Comparison of ENCODE assay signal across 20 mouse cellular contexts in the genomic region with DNA sequence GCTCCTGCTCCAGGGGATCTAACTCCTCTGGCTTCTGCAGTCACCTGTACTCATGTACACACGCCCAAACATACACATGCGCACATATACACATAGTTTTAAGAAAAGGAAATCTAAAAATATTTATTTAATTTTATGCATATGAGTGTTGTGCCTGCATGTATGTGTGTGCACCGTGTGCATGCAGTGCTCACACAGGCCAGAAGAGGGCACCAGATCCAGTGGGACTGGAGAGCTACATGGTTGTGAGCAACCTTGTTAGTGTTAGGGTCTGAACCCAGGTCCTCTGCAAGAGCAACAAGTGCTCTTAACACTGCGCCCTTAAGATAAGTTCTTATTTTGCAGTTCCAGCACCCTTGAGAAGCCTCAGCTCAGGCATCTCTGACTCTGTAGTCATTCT. TPM values are rescaled to one million over a fixed set of nuclear protein-coding genes. Genes with fewer than 3 reads are reported as not detected.
A peak's percentile ranks its signal among the peaks of the same experiment; 100 is the strongest.
DNase-seq lines count a peak whose midpoint lies in the region; TF ChIP-seq lines count a peak whose summit lies in the region.
"Had no signal": no experiment of that assay in that cellular context is flagged by ENCODE, and none has a peak within 500 bp of the region (broad histone marks: within the 10 kb centered on the region; RNA-seq: fewer than 3 reads in every experiment).

No protein-coding gene starts in this region.

- no peak overlapping the region for H3K27ac ChIP-seq in gastrocnemius, adult 2 months
- no peak overlapping the region for H3K27ac ChIP-seq in cortical plate, adult 2 months (ENCODE audit: insufficient read depth, low read length)
- H3K27ac ChIP-seq: embryonic facial prominence, embryonic 12.5 days; forebrain, embryonic 12.5 days; hindbrain, embryonic 15.5 days; limb, embryonic 10.5 days; lung, embryonic 15.5 days; midbrain, embryonic 12.5 days; stomach, embryonic 15.5 days had no signal

- intact Hi-C loops in gastrocnemius, adult 2 months (cut with DNase I), result no loop called here
- intact Hi-C loops in gastrocnemius, postnatal 36 days (cut with DNase I), result no loop called here

- H3K27me3 ChIP-seq in E14TG2a.4 (ENCODE audit: insufficient read depth, low read length), result no peaks in the 10 kb centered on the region
- H3K27me3 ChIP-seq: embryonic facial prominence, embryonic 12.5 days; forebrain, embryonic 12.5 days; hindbrain, embryonic 15.5 days; lung, embryonic 15.5 days; midbrain, embryonic 12.5 days; stomach, embryonic 15.5 days had no signal

- no peak for DNase-seq in gastrocnemius, adult 2 months
- no peak for DNase-seq in gastrocnemius, postnatal 36 days
- no peak for DNase-seq in lung, adult 2 months
- no peak for DNase-seq in lung, postnatal 10 days
- DNase-seq in layer of hippocampus, postnatal 14 days (ENCODE audit: low spot score in 2 of 2), result no peak
- DNase-seq in embryo, embryonic 11 days, result no peak
- DNase-seq: adrenal gland, adult 2 months; cerebellum, postnatal 14 days; heart, adult 11 months; layer of hippocampus, adult 9-11 months; right cerebral cortex, postnatal 25 days had no signal

- 98% methylated on average over 4 of the region's 4 CpGs for WGBS in lung, adult 2 months

- TF ChIP-seq CTCF in gastrocnemius, adult 2 months (IDR thresholded peaks at IDR 0.05), result peak; percentile 31; the same call in 1 of the 2 replicates
- TF ChIP-seq CTCF in lung, adult 2 months (IDR thresholded peaks at IDR 0.05; ENCODE audit: insufficient read depth, low read length), result peak; percentile 28; the same call in 1 of the 2 replicates
- peak; percentile 85 for TF ChIP-seq CTCF in E14TG2a.4 (conservative IDR thresholded peaks at IDR 0.05; ENCODE audit: low read length)
- TF ChIP-seq CTCF in cortical plate, adult 2 months (IDR thresholded peaks at IDR 0.05; ENCODE audit: extremely low read depth, insufficient read depth, low read length), result peak; percentile 34; the same call in 1 of the 2 replicates

- no peaks in the 10 kb centered on the region for H3K9me3 ChIP-seq in E14TG2a.4 (ENCODE audit: low read length)
- H3K9me3 ChIP-seq: hindbrain, embryonic 15.5 days; limb, embryonic 10.5 days; lung, embryonic 15.5 days; midbrain, embryonic 12.5 days; stomach, embryonic 15.5 days had no signal

- H3K36me3 ChIP-seq in E14TG2a.4 (ENCODE audit: insufficient read depth, low read length), result peaks cover 57% of the 10 kb centered on the region

- no peak overlapping the region for H3K4me3 ChIP-seq in gastrocnemius, adult 2 months
- no peak overlapping the region for H3K4me3 ChIP-seq in lung, adult 2 months (replicated peaks; ENCODE audit: extremely low read depth, low read depth, low read length)
- H3K4me3 ChIP-seq in E14TG2a.4 (replicated peaks; ENCODE audit: low read length), result no peak overlapping the region
- H3K4me3 ChIP-seq in cortical plate, adult 2 months (ENCODE audit: insufficient read depth, low read length), result no peak overlapping the region
- H3K4me3 ChIP-seq: embryonic facial prominence, embryonic 12.5 days; forebrain, embryonic 12.5 days; hindbrain, embryonic 15.5 days; limb, embryonic 10.5 days; lung, embryonic 15.5 days; midbrain, embryonic 12.5 days; stomach, embryonic 15.5 days had no signal

- TF ChIP-seq POLR2A in lung, adult 2 months (IDR thresholded peaks at IDR 0.05; ENCODE audit: borderline replicate concordance, extremely low read depth, low read depth, low read length), result no peak
- TF ChIP-seq POLR2A in cortical plate, adult 2 months (IDR thresholded peaks at IDR 0.05; ENCODE audit: extremely low read depth, insufficient read depth, low read length), result no peak

- H3K4me1 ChIP-seq in lung, adult 2 months (ENCODE audit: control insufficient read depth, insufficient read depth, low read length), result no peaks in the 10 kb centered on the region
- H3K4me1 ChIP-seq in E14TG2a.4 (replicated peaks; ENCODE audit: low read depth, low read length), result peaks cover 40% of the 10 kb centered on the region
- no peaks in the 10 kb centered on the region for H3K4me1 ChIP-seq in cortical plate, adult 2 months (ENCODE audit: control insufficient read depth, insufficient read depth, low read length)
- H3K4me1 ChIP-seq: embryonic facial prominence, embryonic 12.5 days; forebrain, embryonic 12.5 days; hindbrain, embryonic 15.5 days; limb, embryonic 10.5 days; lung, embryonic 15.5 days; midbrain, embryonic 12.5 days; stomach, embryonic 15.5 days had no signal

RNA-seq across cellular contexts. Expression of gene Gpr4, which starts 17.7 kb away (rescaled TPM):
- 1 to 10 TPM; 1.9 to 2.9 TPM for total RNA-seq in gastrocnemius, adult 2 months (2021)
- 1 to 10 TPM; 2.2 to 2.6 TPM for total RNA-seq in gastrocnemius, postnatal 36 days (2021)
- 21.6 and 29.5 TPM in 2 replicates for polyA plus RNA-seq in lung, adult 2 months (2012; rRNA removed)
- polyA plus RNA-seq in cortical plate, adult 2 months (2012; rRNA removed), result 6.1 and 6.5 TPM in 2 replicates
- 1 to 10 TPM; 4.1 to 4.6 TPM for total RNA-seq in layer of hippocampus, postnatal 14 days (2021)

RNA-seq across cellular contexts. Expression of gene Eml2, which starts 18.5 kb away (rescaled TPM):
- 10 to 100 TPM in 1 of 2 experiments, 1 to 10 TPM in 1; 9.5 to 10.5 TPM for total RNA-seq in gastrocnemius, adult 2 months (2021)
- total RNA-seq in gastrocnemius, postnatal 36 days (2021), result 1 to 10 TPM; 9.6 to 10.0 TPM
- 73.7 and 81.5 TPM in 2 replicates for polyA plus RNA-seq in lung, adult 2 months (2012; rRNA removed)
- 156 and 157 TPM in 2 replicates for polyA plus RNA-seq in cortical plate, adult 2 months (2012; rRNA removed)
- 100 to 1,000 TPM; 175 to 197 TPM for total RNA-seq in layer of hippocampus, postnatal 14 days (2021)

RNA-seq across cellular contexts. Expression of gene Gipr, which starts 28.7 kb away (rescaled TPM):
- total RNA-seq in gastrocnemius, adult 2 months (2021), result not detected
- not detected for total RNA-seq in gastrocnemius, postnatal 36 days (2021)
- 0.19 and 0.24 TPM in 2 replicates for polyA plus RNA-seq in lung, adult 2 months (2012; rRNA removed)
- 3.3 and 3.9 TPM in 2 replicates for polyA plus RNA-seq in cortical plate, adult 2 months (2012; rRNA removed)
- total RNA-seq in layer of hippocampus, postnatal 14 days (2021), result 1 to 10 TPM in 1 of 2 experiments, under 1 TPM in 1; 0.55 to 1.6 TPM

RNA-seq across cellular contexts. Expression of gene Opa3, which starts 33.5 kb away (rescaled TPM):
- total RNA-seq in gastrocnemius, adult 2 months (2021), result 10 to 100 TPM; 41.9 to 52.4 TPM
- 10 to 100 TPM; 36.9 to 39.9 TPM for total RNA-seq in gastrocnemius, postnatal 36 days (2021)
- 24.6 and 27.6 TPM in 2 replicates for polyA plus RNA-seq in lung, adult 2 months (2012; rRNA removed)
- 41.0 and 41.5 TPM in 2 replicates for polyA plus RNA-seq in cortical plate, adult 2 months (2012; rRNA removed)
- total RNA-seq in layer of hippocampus, postnatal 14 days (2021), result 10 to 100 TPM; 37.3 to 39.9 TPM

RNA-seq across cellular contexts. Expression of gene Snrpd2, which starts 45.2 kb away (rescaled TPM):
- 10 to 100 TPM; 49.7 to 58.0 TPM for total RNA-seq in gastrocnemius, adult 2 months (2021)
- total RNA-seq in gastrocnemius, postnatal 36 days (2021), result 10 to 100 TPM; 47.3 to 49.9 TPM
- polyA plus RNA-seq in lung, adult 2 months (2012; rRNA removed), result 16.2 and 20.1 TPM in 2 replicates
- 88.2 and 92.1 TPM in 2 replicates for polyA plus RNA-seq in cortical plate, adult 2 months (2012; rRNA removed)
- 10 to 100 TPM; 76.5 to 86.4 TPM for total RNA-seq in layer of hippocampus, postnatal 14 days (2021)

Comparison
In these comparisons a context has a peak if more than half of its experiments do, and no peak if none do; other contexts are left out.
1. CTCF ChIP-seq: peak in every context shown above with its lines; median percentile 85 in E14TG2a.4; 34 in cortical plate, adult 2 months; 31 in gastrocnemius, adult 2 months; 28 in lung, adult 2 months.
2. RNA of gene Eml2, which starts 18.5 kb away (total RNA-seq): 175 to 197 TPM in layer of hippocampus, postnatal 14 days; 9.5 to 10.5 TPM in gastrocnemius, adult 2 months and 9.6 to 10.0 TPM in gastrocnemius, postnatal 36 days; every median in the first group is over 10 times any median in the second.